Mouse (Mus musculus) megakaryocyte progenitor cell, adult 5-6 weeks (primary cell): ENCODE results near the gene Sdk1. TPM values are rescaled to one million over a fixed set of nuclear protein-coding genes. Genes with fewer than 3 reads are reported as not detected.

Experiments used
- ATAC-seq: replicated peaks from 2 replicates; pipeline ENCODE4 v1.8.0; 2016; ENCODE audit warnings: mild to moderate bottlenecking, moderate TSS enrichment, inconsistent platforms; ENCODE audit not compliant: poor library complexity
- total RNA-seq, 2 experiments: library from RNA; stranded (forward) in 1 of 2; stranded (reverse) in 1 of 2; fragments of 157-497, 149-512 nt in 1 of 2; fragments of 200-1000 nt in 1 of 2; gene quantifications; 2 replicates each; pipeline versions ENCODE4 v1.2.3 to v1.2.4; 2015 to 2017

Sdk1 gene
- total RNA-seq, 2 experiments from 2014 or later: not detected

DNA sequence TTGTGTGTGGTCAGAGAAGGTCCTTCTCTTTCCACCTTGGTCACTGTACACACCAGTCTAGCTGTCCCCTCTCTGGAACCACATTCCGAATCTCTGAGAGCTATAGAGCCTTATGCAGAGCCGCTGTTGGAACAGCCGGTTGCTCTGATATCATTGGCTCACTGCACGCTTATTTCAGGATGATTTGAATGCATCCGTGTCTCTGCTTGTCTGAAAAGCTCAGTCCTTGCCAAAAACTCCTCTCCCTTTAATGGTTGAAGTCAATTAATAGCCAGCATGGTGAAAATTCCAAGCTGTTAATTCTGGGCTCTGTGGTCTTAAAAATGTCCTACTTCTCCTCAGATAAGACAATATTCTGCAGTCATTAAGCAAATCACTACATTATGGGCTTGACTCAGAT is 974.7 kb downstream of the Sdk1 start:
- ATAC-seq: no peak

DNA sequence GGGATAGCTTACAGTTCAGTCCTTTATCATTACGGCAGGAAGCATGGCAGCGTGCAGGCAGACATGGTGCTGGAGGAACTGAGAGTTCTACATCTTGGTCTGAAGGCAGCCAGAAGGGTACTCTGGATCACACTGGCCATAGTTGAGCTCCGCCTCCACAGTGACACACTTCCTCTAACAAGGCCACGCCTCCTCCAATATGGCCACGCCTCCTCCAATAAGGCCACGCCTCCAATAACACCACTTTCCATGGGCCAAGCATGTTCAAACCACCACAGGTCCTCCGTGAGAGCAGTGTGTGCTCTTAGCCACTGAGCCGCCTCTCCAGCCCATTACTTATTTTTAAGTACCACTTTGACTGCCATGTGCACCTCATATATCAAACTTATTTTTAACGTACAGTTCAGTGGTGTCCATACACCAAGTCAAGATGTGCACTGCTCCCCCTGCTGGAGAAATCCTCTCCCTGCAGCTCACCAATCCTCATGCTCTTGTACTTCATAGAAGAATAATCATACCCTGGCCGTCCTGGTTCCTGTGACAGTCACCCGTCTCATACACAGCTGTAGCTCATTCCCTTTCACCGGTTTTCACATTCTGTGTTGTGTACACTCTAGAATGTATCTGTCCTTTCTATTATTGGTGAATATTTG is 979.7 kb downstream of the Sdk1 start:
- ATAC-seq: 0 out of 2 replicates have a peak, but pooled peaks have one; percentile 26

DNA sequence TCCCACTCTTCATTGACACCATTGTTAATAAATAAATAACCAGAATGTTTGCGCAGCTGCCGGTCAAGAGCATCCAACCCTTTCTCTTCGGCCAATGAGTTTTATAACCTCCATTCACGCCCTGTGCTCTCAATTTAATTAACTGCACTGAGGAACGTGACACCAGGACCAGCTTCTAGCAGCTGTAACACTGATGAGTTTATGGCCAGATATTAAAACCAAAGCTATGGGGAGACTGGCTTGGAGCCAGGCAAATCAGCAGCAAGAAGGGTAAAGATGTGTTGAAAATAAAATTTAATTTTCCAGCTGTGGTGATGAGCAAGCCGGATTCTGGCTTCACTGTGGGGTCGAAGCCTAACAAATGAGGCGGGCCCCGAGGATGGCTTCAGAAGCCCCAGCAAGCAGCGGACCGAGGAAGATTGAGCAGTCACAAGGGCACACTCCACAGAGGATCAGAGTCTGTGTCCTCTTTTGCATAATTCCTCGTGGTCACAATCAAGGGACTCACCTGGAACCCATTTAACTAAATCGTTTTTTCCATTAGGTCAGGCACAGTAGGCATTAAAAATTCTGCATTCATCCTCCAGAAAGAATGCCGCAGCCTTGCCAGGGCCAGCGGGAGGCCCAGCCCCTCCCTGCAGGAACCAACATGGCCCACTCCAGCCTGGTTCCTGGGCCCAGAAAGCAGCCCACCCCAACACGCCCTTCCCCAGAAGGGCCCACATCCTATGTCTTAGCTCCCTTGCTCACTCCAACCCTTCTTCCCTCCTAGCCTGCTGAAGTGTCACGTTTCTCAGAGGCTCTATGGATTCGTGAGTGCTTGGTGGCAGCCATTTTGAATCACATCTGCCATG is 987.9 kb downstream of the Sdk1 start:
- no peak for ATAC-seq

DNA sequence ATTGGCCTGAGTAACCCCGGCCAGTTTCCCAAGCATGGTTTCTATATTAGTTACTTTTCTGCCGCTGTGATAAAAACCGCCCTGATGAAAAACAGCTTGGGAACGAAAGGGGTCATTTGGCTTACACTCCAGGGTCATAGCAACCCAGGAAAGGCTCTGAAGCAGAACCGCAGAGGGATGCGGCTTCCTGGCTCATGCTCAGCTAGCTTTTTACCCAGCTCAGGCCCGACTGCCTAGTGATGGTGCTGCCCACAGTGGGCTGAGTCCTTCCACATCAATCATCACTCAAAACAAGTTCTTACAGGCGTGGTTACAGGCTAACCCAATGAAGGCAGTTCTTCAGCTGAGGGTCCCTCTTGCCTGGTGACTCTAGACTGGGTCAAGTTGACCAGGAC is 988.5 kb downstream of the Sdk1 start:
- no peak for ATAC-seq

DNA sequence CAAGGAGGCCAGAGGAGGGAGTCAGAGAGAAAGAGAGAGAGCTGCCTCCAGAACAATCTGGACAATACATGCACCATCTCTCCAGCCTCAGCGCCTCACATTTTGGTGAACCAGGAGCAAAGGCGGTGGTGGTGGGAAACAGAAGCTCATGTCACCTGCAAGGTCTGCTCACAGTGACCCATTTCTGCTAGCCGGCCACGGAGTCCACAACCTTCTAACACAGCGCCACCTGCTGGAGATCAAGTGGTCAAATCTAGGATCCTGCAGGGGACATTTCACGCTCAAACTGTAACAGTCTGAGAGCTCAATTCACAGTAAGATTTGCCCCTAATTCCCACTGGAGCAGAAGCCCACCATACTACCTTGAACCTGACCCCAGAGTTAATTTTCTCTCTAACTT is 999.0 kb downstream of the Sdk1 start:
- no peak for ATAC-seq

DNA sequence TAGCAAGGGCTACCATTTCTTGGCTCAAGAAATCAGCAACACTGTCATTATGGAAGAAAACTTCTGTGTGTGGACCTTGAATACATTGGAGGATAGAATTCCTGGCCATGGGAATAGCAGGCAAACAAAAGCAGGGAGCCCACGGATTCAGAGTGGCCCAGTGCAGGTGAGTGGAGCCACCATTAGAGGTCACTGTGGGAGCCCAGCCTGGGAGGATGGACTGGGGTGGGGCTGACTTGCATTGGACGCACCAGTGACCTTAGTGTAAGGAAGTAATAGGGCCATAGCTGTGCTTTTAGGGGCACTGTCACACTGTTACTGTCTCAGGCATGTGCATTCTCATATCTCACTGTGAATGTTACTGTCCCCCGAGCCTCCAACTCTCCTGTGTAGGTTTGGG is 1001.3 kb downstream of the Sdk1 start:
- ATAC-seq: no peak

DNA sequence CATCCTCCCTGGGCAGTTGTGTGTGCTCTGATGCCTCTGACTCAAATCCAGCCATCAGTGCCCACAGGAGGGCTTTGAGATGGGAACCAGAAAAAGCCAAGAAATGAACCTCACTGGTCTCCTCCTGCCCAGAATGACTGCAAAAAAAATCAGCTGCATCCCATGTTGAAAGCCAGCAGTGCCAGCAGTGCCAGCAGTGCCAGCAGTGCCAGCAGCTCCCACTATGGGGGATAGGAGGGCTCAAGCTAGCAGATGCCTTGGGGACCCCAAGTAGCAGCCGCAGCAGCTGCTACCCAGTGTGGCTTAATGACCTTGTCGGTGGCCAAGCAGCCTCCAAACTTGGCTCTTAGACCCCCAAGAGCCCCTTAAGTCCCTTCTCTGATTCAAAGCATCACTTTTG is 1001.8 kb downstream of the Sdk1 start:
- no peak for ATAC-seq

DNA sequence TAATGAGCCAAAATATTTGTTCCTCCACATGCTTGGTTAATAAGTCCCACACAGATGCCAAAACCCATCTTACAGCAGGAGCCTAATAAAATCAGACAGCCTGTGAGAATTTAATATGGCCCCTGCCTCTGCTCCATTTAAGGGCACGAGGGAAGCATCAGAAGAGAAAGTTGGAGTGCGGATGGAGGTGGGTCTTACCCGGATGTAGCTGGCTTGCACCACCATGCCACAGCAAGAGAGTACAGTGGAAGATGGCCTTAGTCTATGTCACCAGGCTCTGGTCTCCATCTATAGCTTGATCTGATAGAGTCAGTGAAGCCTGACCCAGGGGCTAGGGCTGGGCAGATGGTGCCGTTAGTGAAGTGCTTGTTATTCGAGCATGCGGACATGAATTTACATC is 1014.9 kb downstream of the Sdk1 start:
- no peak for ATAC-seq

DNA sequence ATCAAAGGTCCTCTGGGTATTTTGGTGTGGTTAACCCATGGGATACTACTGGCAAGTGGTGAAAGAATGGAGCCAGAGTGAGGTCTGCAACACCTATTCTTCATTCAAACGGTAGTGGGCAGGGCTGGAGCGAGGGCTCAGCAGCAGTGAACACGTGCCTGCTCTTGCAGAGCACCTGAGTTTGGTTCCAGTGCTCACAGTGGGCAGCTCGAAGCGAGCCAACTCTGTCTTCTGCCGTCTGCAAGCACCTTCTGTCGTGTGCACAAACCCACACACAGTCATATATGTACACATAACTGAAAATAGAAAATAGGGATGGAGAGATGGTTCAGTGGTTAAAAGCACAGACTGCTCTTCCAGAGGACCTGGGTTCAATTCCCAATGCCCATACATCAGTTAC is 1017.4 kb downstream of the Sdk1 start:
- ATAC-seq: no peak

DNA sequence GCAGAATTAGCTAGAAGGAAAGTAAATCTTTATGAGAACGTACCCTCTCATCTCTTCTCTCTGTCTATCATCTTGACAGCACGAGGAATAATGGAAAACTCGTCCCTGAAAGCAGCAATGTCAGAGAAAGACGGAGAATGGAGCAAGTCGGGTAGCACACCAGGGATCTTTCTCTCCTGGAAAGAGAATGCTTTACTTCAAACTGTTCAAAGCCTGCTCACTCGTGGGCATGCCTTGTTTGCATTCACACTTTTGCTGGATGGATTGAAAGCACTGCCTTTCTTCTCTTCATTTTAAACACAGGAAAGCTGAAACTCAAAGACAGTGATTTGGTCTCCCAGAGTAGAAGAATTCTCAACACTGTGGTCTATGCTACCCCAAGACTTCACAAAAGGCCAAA is 1020.8 kb downstream of the Sdk1 start:
- no peak for ATAC-seq

Other genes starting within 250 kb of the Sdk1 start
- 0.20 and 0.32 TPM in 2 replicates for gene Card11, start 240.9 kb upstream of the Sdk1 start, total RNA-seq (2015)
- gene Card11, start 240.9 kb upstream of the Sdk1 start, total RNA-seq (2017): 0.17 and 0.20 TPM in 2 replicates